In the genomic region with DNA sequence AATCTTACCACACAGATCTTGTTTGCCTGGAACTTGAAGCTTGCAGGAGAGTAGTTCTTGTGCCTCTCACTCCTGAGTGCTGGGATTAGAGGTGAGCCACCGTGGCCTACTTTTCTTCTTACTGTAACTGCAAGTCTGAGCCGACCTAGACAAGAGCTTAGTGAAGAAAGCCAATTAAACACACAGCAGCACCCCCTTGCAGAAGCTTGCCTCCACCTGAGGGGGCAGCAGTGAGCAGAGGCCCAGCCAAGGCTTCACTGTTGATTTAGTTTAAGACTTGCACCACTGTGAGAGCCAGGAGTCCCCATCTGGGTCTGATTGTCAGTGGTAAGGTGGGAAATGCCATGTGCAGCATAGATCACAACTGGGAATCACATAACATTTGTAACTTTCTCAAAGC, we compare ENCODE assay signal across 8 mouse cellular contexts. TPM values are rescaled to one million over a fixed set of nuclear protein-coding genes. Genes with fewer than 3 reads are reported as not detected.
DNase-seq lines count a peak whose midpoint lies in the region; ATAC-seq and TF ChIP-seq lines count a peak whose summit lies in the region.

No protein-coding gene starts in this region.

- no peak overlapping the region for H3K4me2 ChIP-seq in liver, embryonic 14.5 days (ENCODE audit: low read depth)

- H3K4me3 ChIP-seq in bone marrow macrophage, adult 2 months (ENCODE audit: insufficient read depth, low read length): no peak overlapping the region
- no peak overlapping the region for H3K4me3 ChIP-seq in liver, embryonic 14.5 days (ENCODE audit: insufficient read depth in 1 of 2, low read depth in 2 of 2, low read length in 2 of 2)

- no peaks in the 10 kb centered on the region for H3K9me3 ChIP-seq in liver, embryonic 14.5 days (ENCODE audit: control insufficient read depth, low read length)

- no peak for TF ChIP-seq POLR2A in bone marrow macrophage, adult 2 months (IDR thresholded peaks at IDR 0.05; ENCODE audit: borderline replicate concordance, low read depth, low read length)

- peak; percentile 92 for TF ChIP-seq CTCF in bone marrow macrophage, adult 2 months (IDR thresholded peaks at IDR 0.05; ENCODE audit: low read depth, low read length)
- TF ChIP-seq CTCF in liver, embryonic 14.5 days (IDR thresholded peaks at IDR 0.05; ENCODE audit: low read depth): peak; percentile 95

- peak; percentile 74 for DNase-seq in urinary bladder, postnatal 25 days (ENCODE audit: low spot score)
- no peak for DNase-seq in urinary bladder, adult 2 months (ENCODE audit: low spot score)
- DNase-seq in kidney, postnatal 10 days: peak; percentile 69
- peak; percentile 16 to 46 (median 23) for DNase-seq in liver, embryonic 14.5 days (ENCODE audit: low read depth in 3 of 3, low spot score in 3 of 3)
- peak; percentile 95 for DNase-seq in retina, adult 2 months (ENCODE audit: low read depth, low spot score)
- peak; percentile 64 to 68 for DNase-seq in thymus, postnatal 36 days

- H3K4me1 ChIP-seq in bone marrow macrophage, adult 2 months (ENCODE audit: control insufficient read depth, insufficient read depth, low read length): no peaks in the 10 kb centered on the region
- H3K4me1 ChIP-seq in liver, embryonic 14.5 days (replicated peaks; ENCODE audit: control insufficient read depth in 2 of 2, insufficient read depth in 2 of 2, low read length in 1 of 2): no peaks in the 10 kb centered on the region

- no peak overlapping the region for H3K27ac ChIP-seq in bone marrow macrophage, adult 2 months (ENCODE audit: insufficient read depth, low read depth, low read length)
- no peak overlapping the region for H3K27ac ChIP-seq in liver, embryonic 14.5 days

- peak; percentile 70; the same call in 1 of the 2 replicates for ATAC-seq in erythroid progenitor cell, adult 5-6 weeks (replicated peaks; ENCODE audit: low FRiP score, poor library complexity, severe bottlenecking)
- ATAC-seq in liver, embryonic 14.5 days (ENCODE audit: insufficient read depth): peak; percentile 33; the same call in 1 of the 2 replicates

- H3K27me3 ChIP-seq in liver, embryonic 14.5 days (ENCODE audit: control insufficient read depth, insufficient read depth, low read length): no peaks in the 10 kb centered on the region

- H3K36me3 ChIP-seq in liver, embryonic 14.5 days (replicated peaks; ENCODE audit: control insufficient read depth, insufficient read depth, low read depth): peaks cover 65% of the 10 kb centered on the region

- H3K9ac ChIP-seq in liver, embryonic 14.5 days (replicated peaks): no peak overlapping the region

- no peak for TF ChIP-seq EP300 in liver, embryonic 14.5 days (IDR thresholded peaks at IDR 0.05; ENCODE audit: low read depth)

- 51% methylated on average over 2 of the region's 2 CpGs for WGBS in liver, embryonic 14.5 days (ENCODE audit: insufficient replicate concordance)

RNA-seq across cellular contexts. Expression of a gene that starts 58.8 kb away (rescaled TPM):
- polyA plus RNA-seq in urinary bladder, adult 2 months (2012; rRNA removed): 0.54 and 0.74 TPM in 2 replicates
- polyA plus RNA-seq in bone marrow macrophage, adult 2 months (2012; ENCODE audit: insufficient read depth, insufficient read length, missing spikeins): 5.3 and 6.8 TPM in 2 replicates
- 144 and 159 TPM in 2 replicates for total RNA-seq in erythroid progenitor cell, adult 5-6 weeks (2015; ENCODE audit: low replicate concordance)
- total RNA-seq in erythroid progenitor cell, adult 5-6 weeks (2017; ENCODE audit: low replicate concordance): 223 and 224 TPM in 2 replicates
- polyA plus RNA-seq in liver, embryonic 14.5 days (2012; rRNA removed): 3.3 and 4.9 TPM in 2 replicates
- polyA plus RNA-seq in liver, embryonic 14.5 days (2014; fragmentation: Nextera tagmentation; extraction: Ambion mirVana): 8.3 and 9.9 TPM in 2 replicates
